Mouse (Mus musculus): ENCODE measurements around the gene Hes1. TPM values are rescaled to one million over a fixed set of nuclear protein-coding genes. Genes with fewer than 3 reads are reported as not detected.

Hes1 gene
- polyA plus RNA-seq (2016; fragmentation: Nextera tagmentation; extraction: Ambion mirVana) = 39.5 and 40.3 TPM in 2 replicates

DNA sequence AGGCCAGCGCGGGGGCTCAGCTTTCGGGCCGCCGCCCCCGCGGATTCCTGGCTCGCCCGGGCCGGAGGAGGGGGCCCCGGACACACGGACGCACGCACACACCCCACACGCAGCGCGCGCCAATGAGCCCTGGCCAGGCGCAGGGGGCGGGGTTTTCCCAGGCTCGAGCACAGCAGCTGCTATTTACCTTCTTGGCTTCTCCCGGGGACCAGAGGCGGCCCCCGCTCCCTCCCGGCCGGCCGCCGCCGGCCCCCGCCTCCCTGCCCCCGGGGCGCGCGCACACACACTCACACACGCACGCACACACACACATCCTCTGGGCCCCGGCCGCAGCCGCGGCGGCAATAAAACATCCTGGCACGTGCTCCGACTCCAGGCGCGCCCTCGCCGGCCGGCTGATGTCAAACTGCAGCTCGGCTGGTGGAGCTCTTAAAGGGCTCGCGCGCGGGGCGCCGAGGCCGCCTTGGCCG, at the start of gene Hes1:
Gene Hes1, plus strand, starts transcription at position 401 of the 470 bp plus-strand sequence.
- H3K27me3 ChIP-seq = peaks cover 54% of the 10 kb centered on the region
- WGBS = 1% methylated on average over 45 of the region's 57 CpGs

DNA sequence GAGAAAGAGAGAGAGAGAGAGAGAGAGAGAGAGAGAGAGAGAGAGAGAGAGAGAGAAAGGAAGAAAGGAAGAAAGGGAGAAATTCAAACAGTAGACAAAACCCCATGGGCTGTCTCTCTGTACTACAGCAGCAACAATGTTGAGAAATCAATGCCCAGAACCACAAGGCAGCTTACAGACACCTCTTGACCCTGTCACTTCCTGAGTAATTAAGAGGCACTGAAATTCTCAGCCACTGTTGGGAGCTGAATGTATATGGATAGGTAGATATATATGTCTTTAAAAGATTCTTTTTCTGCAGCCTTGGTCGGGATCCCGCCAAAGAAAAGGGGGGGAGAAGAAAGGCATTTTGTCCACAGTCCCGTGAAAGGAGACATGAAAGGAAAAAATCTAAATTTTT, 48.1 kb upstream of the Hes1 start:
- H3K36me3 ChIP-seq = no peaks in the 10 kb centered on the region
- peaks cover 45% of the 10 kb centered on the region for H3K27me3 ChIP-seq
- peaks cover 33% of the 10 kb centered on the region for H3K4me1 ChIP-seq
- no peak overlapping the region for H3K9ac ChIP-seq
- H3K9me3 ChIP-seq (replicated peaks) = no peaks in the 10 kb centered on the region
- WGBS = 39% methylated on average over 3 of the region's 3 CpGs
- ATAC-seq (ENCODE audit: low FRiP score) = no peak
- no peak overlapping the region for H3K27ac ChIP-seq
- H3K4me3 ChIP-seq = no peak overlapping the region
- H3K4me2 ChIP-seq (replicated peaks) = no peak overlapping the region

More for the DNA sequence above, at the start of gene Hes1:
- peak within 1 kb of the TSS; percentile 76 for H3K9ac ChIP-seq
- peak; percentile 85 for ATAC-seq (ENCODE audit: low FRiP score)
- H3K4me2 ChIP-seq (replicated peaks) = peak within 1 kb of the TSS; percentile 95
- H3K9me3 ChIP-seq (replicated peaks) = no peaks in the 10 kb centered on the region
- H3K36me3 ChIP-seq = no peaks in the 10 kb centered on the region
- peak within 1 kb of the TSS; percentile 91 for H3K27ac ChIP-seq
- peak within 1 kb of the TSS; percentile 55 for H3K4me3 ChIP-seq
- H3K4me1 ChIP-seq = peaks cover 64% of the 10 kb centered on the region

DNA sequence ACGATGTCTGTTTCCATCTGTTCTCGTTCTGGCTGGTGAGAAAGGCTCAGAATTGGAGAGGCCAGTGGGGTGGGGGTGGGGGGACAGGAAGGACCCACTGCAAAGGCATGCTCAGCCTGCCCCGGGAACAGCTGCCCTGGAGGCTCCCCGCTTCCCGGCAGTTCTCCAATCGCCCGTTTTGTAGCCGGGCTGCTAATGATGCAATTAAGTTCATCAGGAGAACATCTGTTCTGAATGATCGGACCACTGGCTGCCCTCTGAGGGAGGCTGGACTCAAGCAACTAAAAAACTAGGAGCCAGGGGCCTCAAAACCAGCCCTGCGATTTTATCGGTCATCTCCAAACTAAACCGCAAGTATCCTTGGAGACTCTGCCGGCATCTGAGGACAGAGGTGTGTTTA, 44.1 kb upstream of the Hes1 start:
- Histone ChIP-seq H3K9ac (no peak overlapping the region), H3K4me2 (replicated peaks) (peak overlapping the region; percentile 26; the same call in 1 of the 2 replicates), H3K4me3 (no peak overlapping the region), H3K27ac (no peak overlapping the region), H3K4me1 (peaks cover 45% of the 10 kb centered on the region), H3K27me3 (peaks cover 59% of the 10 kb centered on the region), H3K36me3 (no peaks in the 10 kb centered on the region), H3K9me3 (replicated peaks) (no peaks in the 10 kb centered on the region)
- 13% methylated on average over 13 of the region's 13 CpGs for WGBS
- ATAC-seq (ENCODE audit: low FRiP score) = peak; percentile 55

DNA sequence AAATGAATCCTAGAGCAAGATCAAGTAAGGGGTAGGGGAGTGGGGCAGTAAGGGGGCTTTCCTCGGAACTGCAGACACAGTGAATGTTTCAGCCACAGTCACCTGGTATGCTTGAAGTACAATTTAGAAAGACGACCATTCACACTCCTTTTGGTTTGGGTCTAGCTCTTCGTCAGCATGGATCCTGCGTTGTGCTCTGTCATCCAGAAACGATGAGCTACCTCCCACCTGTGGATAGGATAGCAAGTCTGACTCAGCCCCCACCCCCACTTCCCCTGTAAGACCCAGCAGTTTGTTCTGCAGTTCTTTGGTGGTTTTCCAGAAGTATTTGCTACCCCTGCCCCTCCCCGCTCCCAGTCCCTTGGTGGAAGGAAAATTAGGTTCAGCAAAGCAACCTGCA, 41.8 kb upstream of the Hes1 start:
- H3K9me3 ChIP-seq (replicated peaks) = no peaks in the 10 kb centered on the region
- H3K36me3 ChIP-seq = no peaks in the 10 kb centered on the region
- H3K4me2 ChIP-seq (replicated peaks) = no peak overlapping the region
- H3K4me1 ChIP-seq = peaks cover 33% of the 10 kb centered on the region
- 53% methylated on average over 6 of the region's 6 CpGs for WGBS
- no peak overlapping the region for H3K4me3 ChIP-seq
- H3K27me3 ChIP-seq = peaks cover 64% of the 10 kb centered on the region
- no peak overlapping the region for H3K27ac ChIP-seq
- H3K9ac ChIP-seq = no peak overlapping the region
- ATAC-seq (ENCODE audit: low FRiP score) = no peak

DNA sequence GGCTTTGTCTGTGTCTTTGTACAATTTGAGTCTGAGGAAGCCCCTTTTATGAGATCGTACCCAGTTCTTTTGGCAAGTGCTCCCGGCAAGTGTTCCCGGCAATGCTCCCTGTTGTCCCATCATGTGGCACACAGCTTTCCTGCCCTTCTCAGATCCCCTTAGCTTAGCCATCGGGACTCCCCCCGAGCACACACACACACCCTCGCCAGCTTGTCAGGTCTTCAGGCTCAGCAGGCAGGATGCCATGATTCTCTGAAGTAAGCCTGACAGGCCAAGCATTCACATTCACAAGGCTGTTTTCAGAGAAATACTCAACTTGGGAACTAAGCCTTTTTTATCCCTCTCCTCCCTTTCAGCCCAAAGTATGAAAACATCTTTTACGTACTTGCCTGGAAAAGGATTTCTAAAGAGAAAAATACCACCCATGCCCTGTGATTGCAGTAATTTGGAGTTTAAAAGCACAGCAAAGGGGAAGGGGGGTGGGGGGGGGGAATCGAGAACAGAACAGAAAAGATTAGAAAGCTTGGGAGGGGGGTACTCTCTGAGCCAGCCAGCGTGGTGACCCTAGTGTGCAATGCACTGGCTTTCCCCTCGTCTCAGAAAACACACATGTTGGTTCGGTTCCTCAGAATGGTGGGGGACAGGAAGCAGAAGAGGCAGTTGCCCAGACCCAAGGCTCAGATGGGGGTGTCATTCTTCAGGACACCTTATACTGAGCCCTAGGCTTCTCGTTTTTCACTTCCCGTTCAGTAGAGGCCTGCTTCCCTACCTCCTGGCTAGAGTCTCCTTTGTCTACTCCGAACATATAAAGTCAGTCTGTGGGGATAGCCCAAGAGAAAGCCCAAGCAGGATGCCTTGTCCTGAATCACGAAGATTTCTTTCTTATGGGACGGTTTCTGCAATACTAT, 41.0 kb upstream of the Hes1 start:
- Histone ChIP-seq H3K36me3 (no peaks in the 10 kb centered on the region), H3K9me3 (replicated peaks) (no peaks in the 10 kb centered on the region), H3K4me2 (replicated peaks) (no peak overlapping the region), H3K4me3 (no peak overlapping the region), H3K9ac (no peak overlapping the region), H3K4me1 (peaks cover 38% of the 10 kb centered on the region), H3K27ac (no peak overlapping the region), H3K27me3 (peaks cover 60% of the 10 kb centered on the region)
- ATAC-seq (ENCODE audit: low FRiP score) = no peak
- WGBS = 57% methylated on average over 16 of the region's 16 CpGs

DNA sequence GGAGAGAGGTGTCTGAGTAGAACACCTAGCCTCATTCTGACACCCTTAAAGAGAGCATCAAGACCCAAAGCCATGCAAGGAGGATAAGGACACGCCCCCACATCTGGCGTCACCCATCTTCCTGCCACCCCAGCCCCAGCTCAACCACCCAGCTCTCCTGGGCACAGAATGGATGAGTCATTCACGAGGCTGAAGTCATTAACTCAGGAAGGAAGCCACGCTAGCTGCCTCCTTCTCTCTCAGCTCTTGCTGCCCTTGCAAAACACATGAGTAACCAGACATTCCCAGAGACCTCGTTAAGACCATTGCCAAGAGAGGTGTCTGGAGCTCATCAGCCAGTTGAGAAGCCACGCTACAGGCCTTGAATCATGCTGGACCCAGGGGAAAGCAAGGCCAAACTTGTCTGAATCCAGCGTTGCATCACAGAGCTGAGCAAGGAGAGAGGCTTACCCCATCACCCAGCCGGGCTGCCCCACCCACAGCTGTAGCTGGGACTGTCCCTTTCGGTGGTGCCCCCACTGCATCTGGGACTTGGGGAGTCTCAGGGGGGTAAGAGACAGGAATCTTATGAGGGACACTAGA, 39.4 kb upstream of the Hes1 start:
- no peak overlapping the region for H3K27ac ChIP-seq
- peaks cover 31% of the 10 kb centered on the region for H3K4me1 ChIP-seq
- 76% methylated on average over 9 of the region's 9 CpGs for WGBS
- no peaks in the 10 kb centered on the region for H3K36me3 ChIP-seq
- H3K9ac ChIP-seq = no peak overlapping the region
- H3K27me3 ChIP-seq = peaks cover 45% of the 10 kb centered on the region
- no peaks in the 10 kb centered on the region for H3K9me3 ChIP-seq (replicated peaks)
- no peak overlapping the region for H3K4me3 ChIP-seq
- H3K4me2 ChIP-seq (replicated peaks) = no peak overlapping the region
- no peak for ATAC-seq (ENCODE audit: low FRiP score)

DNA sequence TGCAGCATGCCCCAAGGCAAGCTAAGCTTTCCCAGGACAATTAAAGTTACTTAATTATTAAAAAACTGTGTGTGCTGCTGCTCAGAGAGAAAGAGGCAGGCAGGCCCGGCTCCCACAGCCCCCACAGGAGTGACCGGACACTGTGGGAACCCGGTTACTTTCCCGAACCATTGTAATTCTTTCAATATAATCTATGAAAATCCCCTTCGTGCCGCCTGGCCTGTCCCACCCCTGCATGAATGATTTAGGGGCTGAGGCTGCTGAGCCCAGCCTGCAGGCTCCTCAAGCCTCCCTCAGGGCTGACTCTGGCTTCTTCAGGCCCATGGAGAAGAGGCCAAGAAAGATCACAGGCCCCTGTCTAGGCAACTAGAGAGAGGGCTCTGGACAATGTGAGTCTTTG, 36.0 kb upstream of the Hes1 start:
- Histone ChIP-seq H3K4me1 (peaks cover 10% of the 10 kb centered on the region), H3K9ac (no peak overlapping the region), H3K4me2 (replicated peaks) (no peak overlapping the region), H3K36me3 (no peaks in the 10 kb centered on the region), H3K4me3 (no peak overlapping the region), H3K27me3 (peaks cover 23% of the 10 kb centered on the region), H3K27ac (0 out of 2 replicates have a peak overlapping the region, but pooled peaks have one; percentile 24), H3K9me3 (replicated peaks) (no peaks in the 10 kb centered on the region)
- 46% methylated on average over 6 of the region's 6 CpGs for WGBS
- ATAC-seq (ENCODE audit: low FRiP score) = no peak

DNA sequence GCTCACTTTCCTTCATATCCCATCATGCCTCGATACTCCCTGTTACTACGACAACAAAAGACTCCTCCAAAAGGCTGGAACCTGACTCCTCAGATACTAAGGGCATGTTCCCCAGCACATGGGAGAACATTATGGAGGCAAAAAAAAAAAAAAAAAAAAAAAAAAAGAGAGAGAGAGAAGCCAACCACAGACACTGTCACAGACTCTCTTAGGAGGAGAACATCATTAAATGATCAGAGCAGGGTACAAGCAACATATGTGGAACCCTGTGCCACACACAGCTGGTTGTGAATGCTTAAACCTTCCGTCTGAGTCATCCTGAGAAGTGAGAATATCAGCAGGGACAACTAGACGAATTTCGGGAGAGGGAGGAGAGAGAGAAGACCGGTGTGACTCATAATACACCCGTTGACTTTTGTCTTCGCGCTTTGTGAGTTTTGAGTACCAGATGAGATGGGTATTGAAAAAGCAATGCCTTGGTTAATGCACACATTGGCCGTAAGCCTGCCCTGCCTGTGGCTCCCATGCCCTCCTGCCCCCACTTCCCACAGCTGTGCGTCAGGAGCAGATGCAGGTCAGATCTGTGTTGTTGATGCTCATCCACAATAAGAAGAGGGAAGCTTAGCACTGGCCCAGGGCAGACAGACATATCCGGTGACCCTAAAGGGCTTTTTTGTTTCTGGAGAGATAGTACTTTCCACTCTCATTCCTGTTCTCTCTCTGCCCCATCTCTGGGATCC, 34.8 kb upstream of the Hes1 start:
- Histone ChIP-seq H3K27me3 (peaks cover 17% of the 10 kb centered on the region), H3K9ac (no peak overlapping the region), H3K4me1 (peaks cover 10% of the 10 kb centered on the region), H3K36me3 (no peaks in the 10 kb centered on the region), H3K4me3 (no peak overlapping the region), H3K4me2 (replicated peaks) (no peak overlapping the region), H3K27ac (no peak overlapping the region), H3K9me3 (replicated peaks) (no peaks in the 10 kb centered on the region)
- 56% methylated on average over 12 of the region's 12 CpGs for WGBS
- ATAC-seq (ENCODE audit: low FRiP score) = no peak

DNA sequence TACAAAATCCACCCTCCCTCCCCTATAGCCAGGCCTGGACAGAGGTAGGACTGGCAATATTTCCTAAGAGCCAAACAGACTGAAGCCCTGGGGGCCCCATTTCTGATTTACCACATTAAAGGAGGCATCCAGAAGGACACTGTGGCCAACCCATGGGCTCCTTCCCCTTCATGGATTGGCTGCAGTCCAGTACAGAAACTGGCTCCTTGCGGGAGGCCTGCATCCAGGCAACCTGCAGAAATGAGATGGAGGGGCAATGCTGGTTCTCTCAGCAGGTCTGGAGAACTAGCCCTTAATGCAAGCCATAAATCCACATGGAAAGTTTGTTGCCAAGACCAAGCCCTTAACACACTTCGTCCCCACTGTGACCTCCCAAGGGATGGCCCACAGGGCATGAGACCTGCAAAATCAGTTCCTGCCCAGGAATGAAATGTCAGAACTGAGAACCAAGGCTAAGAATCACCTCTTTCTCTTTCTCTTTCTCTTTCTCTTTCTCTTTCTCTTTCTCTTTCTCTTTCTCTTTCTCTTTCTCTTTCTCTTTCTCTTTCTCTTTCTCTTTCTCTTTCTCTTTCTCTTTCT, 31.8 kb upstream of the Hes1 start:
- H3K9ac ChIP-seq = no peak overlapping the region
- H3K9me3 ChIP-seq (replicated peaks) = no peaks in the 10 kb centered on the region
- H3K4me1 ChIP-seq = peaks cover 14% of the 10 kb centered on the region
- H3K27me3 ChIP-seq = peaks cover 39% of the 10 kb centered on the region
- H3K27ac ChIP-seq = no peak overlapping the region
- 69% methylated on average over 2 of the region's 2 CpGs for WGBS
- no peak overlapping the region for H3K4me3 ChIP-seq
- ATAC-seq (ENCODE audit: low FRiP score) = no peak
- H3K36me3 ChIP-seq = no peaks in the 10 kb centered on the region
- no peak overlapping the region for H3K4me2 ChIP-seq (replicated peaks)

DNA sequence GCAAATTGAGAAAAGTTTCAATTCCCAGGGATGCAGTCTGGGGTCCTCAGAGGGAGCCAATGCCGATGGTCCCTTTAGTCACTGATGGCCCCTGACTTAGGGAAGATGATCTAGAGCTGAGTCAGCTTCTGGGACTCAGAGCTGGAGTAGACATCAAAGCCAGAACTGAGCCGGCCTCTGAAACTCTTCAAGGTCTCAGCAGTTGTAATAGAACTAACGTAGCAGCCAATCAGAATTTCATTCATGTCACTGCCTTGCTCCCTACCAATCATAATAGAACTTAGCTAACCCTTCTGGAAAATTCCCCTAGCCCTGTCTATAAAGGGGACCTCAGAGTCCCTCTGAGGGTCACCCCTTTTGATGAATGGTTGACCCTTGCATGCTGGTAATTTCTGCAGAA, 30.8 kb upstream of the Hes1 start:
- no peak for ATAC-seq (ENCODE audit: low FRiP score)
- no peak overlapping the region for H3K4me3 ChIP-seq
- H3K27me3 ChIP-seq = peaks cover 49% of the 10 kb centered on the region
- no peaks in the 10 kb centered on the region for H3K36me3 ChIP-seq
- no peaks in the 10 kb centered on the region for H3K9me3 ChIP-seq (replicated peaks)
- no peak overlapping the region for H3K27ac ChIP-seq
- H3K4me1 ChIP-seq = peaks cover 8% of the 10 kb centered on the region
- H3K4me2 ChIP-seq (replicated peaks) = no peak overlapping the region
- no peak overlapping the region for H3K9ac ChIP-seq
- WGBS = 76% methylated on average over 3 of the region's 3 CpGs

DNA sequence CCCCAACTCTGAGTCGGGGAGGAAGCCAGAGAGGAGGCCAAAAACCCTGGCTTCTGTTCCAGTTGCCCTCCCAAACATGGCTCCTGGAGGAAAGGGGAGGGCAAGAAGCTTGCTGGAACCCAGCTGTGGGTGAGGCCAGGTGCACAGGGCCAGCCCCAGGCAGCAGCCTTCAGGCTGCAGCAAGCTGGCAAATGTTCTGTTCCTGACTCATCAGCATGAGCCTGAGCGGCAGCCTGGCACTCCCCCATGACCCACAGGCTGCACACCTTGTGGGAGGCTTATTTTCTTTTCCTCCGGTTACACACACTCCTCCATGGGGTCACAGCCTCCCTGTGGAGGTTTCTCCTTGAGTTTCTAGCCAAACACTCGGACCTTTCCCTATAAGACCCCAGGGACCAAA, 30.2 kb upstream of the Hes1 start:
- WGBS = 39% methylated on average over 4 of the region's 4 CpGs

DNA sequence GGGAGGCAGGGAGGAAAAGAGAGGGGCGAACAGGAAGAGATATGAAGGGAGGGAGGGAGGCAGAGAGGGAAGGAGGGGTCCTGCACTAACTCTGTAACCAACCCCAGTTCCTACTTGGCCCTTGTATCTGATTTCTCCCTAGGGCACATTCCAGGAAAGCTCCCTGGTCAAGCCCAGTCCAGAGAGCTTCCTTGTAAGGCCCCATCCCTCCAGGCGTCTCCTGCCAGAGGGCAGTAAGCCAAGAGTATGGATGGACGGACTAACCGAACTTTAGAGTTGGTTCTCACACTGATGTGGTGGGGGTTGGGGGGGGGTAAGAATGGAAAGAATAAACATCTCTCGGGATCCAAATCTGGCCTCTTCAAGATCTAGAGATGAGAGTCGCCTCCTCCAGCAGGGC, 29.7 kb upstream of the Hes1 start:
- WGBS = 62% methylated on average over 6 of the region's 6 CpGs
- H3K4me3 ChIP-seq = no peak overlapping the region
- H3K9me3 ChIP-seq (replicated peaks) = no peaks in the 10 kb centered on the region
- H3K9ac ChIP-seq = no peak overlapping the region
- no peak overlapping the region for H3K27ac ChIP-seq
- ATAC-seq (ENCODE audit: low FRiP score) = no peak
- H3K4me2 ChIP-seq (replicated peaks) = no peak overlapping the region
- peaks cover 60% of the 10 kb centered on the region for H3K27me3 ChIP-seq
- H3K36me3 ChIP-seq = no peaks in the 10 kb centered on the region
- H3K4me1 ChIP-seq = peaks cover 19% of the 10 kb centered on the region

More for the DNA sequence above, 30.2 kb upstream of the Hes1 start:
- H3K27ac ChIP-seq = no peak overlapping the region
- no peaks in the 10 kb centered on the region for H3K9me3 ChIP-seq (replicated peaks)
- no peak overlapping the region; the same call in 1 of the 2 replicates for H3K9ac ChIP-seq
- no peak overlapping the region for H3K4me2 ChIP-seq (replicated peaks)
- peaks cover 55% of the 10 kb centered on the region for H3K27me3 ChIP-seq
- no peaks in the 10 kb centered on the region for H3K36me3 ChIP-seq
- H3K4me1 ChIP-seq = peaks cover 14% of the 10 kb centered on the region
- no peak for ATAC-seq (ENCODE audit: low FRiP score)
- H3K4me3 ChIP-seq = no peak overlapping the region

Data from hindbrain, embryonic 12.5 days (tissue).